Mouse (Mus musculus) CH12.LX (cell line): ENCODE measurements around the gene Tlx1. TPM values are rescaled to one million over a fixed set of nuclear protein-coding genes. Genes with fewer than 3 reads are reported as not detected.

Experiments
- DNase-seq: peaks from one replicate; pipeline ENCODE4 v3.0.0-alpha.2; 2013; ENCODE audit errors: extremely low read depth
- H3K27ac ChIP-seq: 2 replicates; pipeline ENCODE4 v1.5.1; 2012; ENCODE audit warnings: low read depth, mild to moderate bottlenecking, control low read depth, moderate library complexity; ENCODE audit not compliant: insufficient read depth
- H3K27me3 ChIP-seq: replicated peaks from 2 replicates; pipeline ENCODE3; 2012; ENCODE audit warnings: inconsistent platforms
- H3K36me3 ChIP-seq, 2 experiments: replicated peaks in 1 of 2; 2 replicates each; pipeline versions ENCODE3 to v1.6.1; 2012; ENCODE audit warnings: inconsistent platforms in 1 of 2, low read length in 1 of 2, mild to moderate bottlenecking in 1 of 2, mixed read lengths in 1 of 2, moderate library complexity in 1 of 2; ENCODE audit not compliant: control insufficient read depth in 1 of 2, insufficient read depth in 1 of 2
- H3K4me1 ChIP-seq, 2 experiments: 2 replicates each; pipeline ENCODE4 v1.6.1; 2012; ENCODE audit warnings: inconsistent platforms in 1 of 2, moderate library complexity in 1 of 2; ENCODE audit not compliant: insufficient read depth in 2 of 2, control insufficient read depth in 1 of 2
- H3K4me2 ChIP-seq: 2 replicates; pipeline ENCODE4 v1.6.1; 2012; ENCODE audit warnings: low read depth, mild to moderate bottlenecking, control low read depth; ENCODE audit not compliant: poor library complexity, insufficient read depth, severe bottlenecking
- H3K4me3 ChIP-seq, 3 experiments: fragments of 150-350 bp in 1 of 3; sonication (generic) in 1 of 3; replicated peaks in 1 of 3; 2 replicates each; pipeline versions ENCODE3 to v1.5.1; 2011 to 2012; ENCODE audit warnings: low read depth in 2 of 3, low read length in 2 of 3, mild to moderate bottlenecking in 2 of 3, moderate library complexity in 2 of 3, control low read depth in 1 of 3, improper control_type of control experiment in 1 of 3, inconsistent platforms in 1 of 3, mixed read lengths in 1 of 3; ENCODE audit not compliant: poor library complexity in 1 of 3
- H3K79me2 ChIP-seq: replicated peaks from 2 replicates; pipeline ENCODE4 v1.6.1; 2012; ENCODE audit warnings: mild to moderate bottlenecking, moderate library complexity; ENCODE audit not compliant: control insufficient read depth, poor library complexity, insufficient read depth, severe bottlenecking; ENCODE audit errors: extremely low read depth
- H3K9ac ChIP-seq: 2 replicates; pipeline ENCODE4 v1.6.1; 2012; ENCODE audit warnings: low read depth, mild to moderate bottlenecking, control low read depth, moderate library complexity; ENCODE audit not compliant: insufficient read depth
- H3K9me3 ChIP-seq: replicated peaks from 2 replicates; pipeline ENCODE3; 2012; ENCODE audit warnings: low read length, inconsistent platforms, mixed read lengths
- BHLHE40 ChIP-seq: IDR thresholded peaks from 2 replicates; pipeline ENCODE4 v1.6.1; 2011; ENCODE audit warnings: mild to moderate bottlenecking, low read depth, low read length, improper control_type of control experiment
- CHD1 ChIP-seq: IDR thresholded peaks from 2 replicates; pipeline ENCODE4 v1.6.1; 2012; ENCODE audit warnings: low read depth, low read length, improper control_type of control experiment, inconsistent platforms
- CTCF ChIP-seq, 2 experiments: IDR thresholded peaks in 1 of 2; conservative IDR thresholded peaks in 1 of 2; 2 replicates each; pipeline ENCODE4 v1.5.1; 2011 to 2012; ENCODE audit warnings: low read depth in 2 of 2, low read length in 2 of 2, improper control_type of control experiment in 1 of 2, inconsistent platforms in 1 of 2, mild to moderate bottlenecking in 1 of 2, moderate library complexity in 1 of 2
- EP300 ChIP-seq: IDR thresholded peaks from 2 replicates; pipeline ENCODE4 v1.6.1; 2011; ENCODE audit warnings: low read length, improper control_type of control experiment
- ETS1 ChIP-seq: conservative IDR thresholded peaks from 2 replicates; pipeline ENCODE4 v1.6.1; 2012; ENCODE audit warnings: low read depth, mild to moderate bottlenecking, inconsistent platforms, low read length, improper control_type of control experiment, moderate library complexity
- GABPA ChIP-seq: IDR thresholded peaks from 2 replicates; pipeline ENCODE4 v1.6.1; 2012; ENCODE audit warnings: low read depth, low read length, improper control_type of control experiment, inconsistent platforms; ENCODE audit not compliant: insufficient replicate concordance
- HCFC1 ChIP-seq: IDR thresholded peaks from 2 replicates; pipeline ENCODE4 v1.6.1; 2012; ENCODE audit warnings: low read depth, mild to moderate bottlenecking, inconsistent platforms, low read length, improper control_type of control experiment
- IRF4 ChIP-seq: IDR thresholded peaks from 2 replicates; pipeline ENCODE4 v1.6.1; 2014; ENCODE audit warnings: low read depth, mild to moderate bottlenecking, inconsistent platforms, low read length, improper control_type of control experiment
- JUND ChIP-seq: conservative IDR thresholded peaks from 2 replicates; pipeline ENCODE4 v1.6.1; 2011; ENCODE audit warnings: low read depth, low read length, improper control_type of control experiment
- MAFK ChIP-seq: IDR thresholded peaks from 2 replicates; pipeline ENCODE4 v1.6.1; 2011; ENCODE audit warnings: low read length, improper control_type of control experiment; ENCODE audit not compliant: insufficient replicate concordance
- MAZ ChIP-seq: IDR thresholded peaks from 2 replicates; pipeline ENCODE4 v1.6.1; 2012; ENCODE audit warnings: low read depth, mild to moderate bottlenecking, inconsistent platforms, low read length, improper control_type of control experiment, moderate library complexity
- MYC ChIP-seq: IDR thresholded peaks from 2 replicates; pipeline ENCODE4 v1.6.1; 2011; ENCODE audit warnings: low read depth, mild to moderate bottlenecking, improper control_type of control experiment, low read length
- NELFE ChIP-seq: IDR thresholded peaks from 2 replicates; pipeline ENCODE4 v1.6.1; 2011; ENCODE audit warnings: low read depth, low read length, improper control_type of control experiment
- NRF1 ChIP-seq: IDR thresholded peaks from 2 replicates; pipeline ENCODE4 v1.6.1; 2014; ENCODE audit warnings: low read depth, mild to moderate bottlenecking, inconsistent platforms, low read length, improper control_type of control experiment, moderate library complexity
- PAX5 ChIP-seq: IDR thresholded peaks from 2 replicates; pipeline ENCODE4 v1.6.1; 2012; ENCODE audit warnings: low read length, inconsistent platforms, mixed read lengths
- POLR2A ChIP-seq: IDR thresholded peaks from 2 replicates; pipeline ENCODE4 v1.6.1; 2011; ENCODE audit warnings: low read depth, mild to moderate bottlenecking, improper control_type of control experiment, low read length
- POLR2AphosphoS2 ChIP-seq: IDR thresholded peaks from 2 replicates; pipeline ENCODE4 v1.6.1; 2011; ENCODE audit warnings: low read depth, low read length, improper control_type of control experiment
- RCOR1 ChIP-seq: conservative IDR thresholded peaks from 2 replicates; pipeline ENCODE4 v1.6.1; 2012; ENCODE audit warnings: low read depth, mild to moderate bottlenecking, inconsistent platforms, low read length, improper control_type of control experiment
- SIN3A ChIP-seq: IDR thresholded peaks from 2 replicates; pipeline ENCODE4 v1.6.1; 2012; ENCODE audit warnings: low read length, improper control_type of control experiment, inconsistent platforms
- SMC3 ChIP-seq: IDR thresholded peaks from 2 replicates; pipeline ENCODE4 v1.6.1; 2011; ENCODE audit warnings: low read depth, low read length, improper control_type of control experiment
- UBTF ChIP-seq: IDR thresholded peaks from 2 replicates; pipeline ENCODE4 v1.6.1; 2012; ENCODE audit warnings: low read depth, mild to moderate bottlenecking, inconsistent platforms, low read length, improper control_type of control experiment, moderate library complexity
- USF1 ChIP-seq: IDR thresholded peaks from 2 replicates; pipeline ENCODE4 v1.6.1; 2014; ENCODE audit warnings: low read depth, mild to moderate bottlenecking, inconsistent platforms, low read length, improper control_type of control experiment
- USF2 ChIP-seq: conservative IDR thresholded peaks from 2 replicates; pipeline ENCODE4 v1.6.1; 2011; ENCODE audit warnings: low read depth, low read length, improper control_type of control experiment
- ZKSCAN1 ChIP-seq: IDR thresholded peaks from 2 replicates; pipeline ENCODE4 v1.6.1; 2012; ENCODE audit warnings: low read depth, inconsistent platforms, low read length, improper control_type of control experiment, borderline replicate concordance
- ZMIZ1 ChIP-seq: IDR thresholded peaks from 2 replicates; pipeline ENCODE4 v1.6.1; 2012; ENCODE audit warnings: low read depth, mild to moderate bottlenecking, inconsistent platforms, low read length, improper control_type of control experiment
- ZNF384 ChIP-seq: IDR thresholded peaks from 2 replicates; pipeline ENCODE4 v1.6.1; 2012; ENCODE audit warnings: low read depth, low read length, improper control_type of control experiment, inconsistent platforms
- dilution Hi-C: fragments of 300-500 bp; cut with MboI; formaldehyde crosslinking; loops from 2 replicates; pipeline ENCODE4 v1.14.3; 2020; ENCODE audit warnings: low sequenced_read_pairs; ENCODE audit not compliant: extremely low pct_unique_long_range_greater_than_20kb, extremely low pct_ligation_motif_present
- in situ Hi-C: fragments of 300-500 bp; cut with MboI; formaldehyde crosslinking; loops from 3 replicates; pipeline ENCODE4 v1.14.3; 2019; ENCODE audit warnings: low sequenced_read_pairs, low pct_ligation_motif_present, low pct_unique_long_range_greater_than_20kb, mixed read lengths
- polyA plus RNA-seq: library from polyadenylated mRNA; unstranded; fragments of >175 nt; gene quantifications from 2 replicates; pipeline ENCODE4 v1.2.1, GENCODE M21; 2012; ENCODE audit warnings: low read depth; ENCODE audit not compliant: insufficient read length
- total RNA-seq, 2 experiments: library from RNA; depleted of rRNA; stranded (reverse); fragments of 300-350 nt in 1 of 2; fragments of >200 nt in 1 of 2; gene quantifications; 2 replicates each; pipeline ENCODE4 v1.2.3; 2012 to 2014

Tlx1 gene
- total and polyA plus RNA-seq, 3 experiments = not detected

DNA sequence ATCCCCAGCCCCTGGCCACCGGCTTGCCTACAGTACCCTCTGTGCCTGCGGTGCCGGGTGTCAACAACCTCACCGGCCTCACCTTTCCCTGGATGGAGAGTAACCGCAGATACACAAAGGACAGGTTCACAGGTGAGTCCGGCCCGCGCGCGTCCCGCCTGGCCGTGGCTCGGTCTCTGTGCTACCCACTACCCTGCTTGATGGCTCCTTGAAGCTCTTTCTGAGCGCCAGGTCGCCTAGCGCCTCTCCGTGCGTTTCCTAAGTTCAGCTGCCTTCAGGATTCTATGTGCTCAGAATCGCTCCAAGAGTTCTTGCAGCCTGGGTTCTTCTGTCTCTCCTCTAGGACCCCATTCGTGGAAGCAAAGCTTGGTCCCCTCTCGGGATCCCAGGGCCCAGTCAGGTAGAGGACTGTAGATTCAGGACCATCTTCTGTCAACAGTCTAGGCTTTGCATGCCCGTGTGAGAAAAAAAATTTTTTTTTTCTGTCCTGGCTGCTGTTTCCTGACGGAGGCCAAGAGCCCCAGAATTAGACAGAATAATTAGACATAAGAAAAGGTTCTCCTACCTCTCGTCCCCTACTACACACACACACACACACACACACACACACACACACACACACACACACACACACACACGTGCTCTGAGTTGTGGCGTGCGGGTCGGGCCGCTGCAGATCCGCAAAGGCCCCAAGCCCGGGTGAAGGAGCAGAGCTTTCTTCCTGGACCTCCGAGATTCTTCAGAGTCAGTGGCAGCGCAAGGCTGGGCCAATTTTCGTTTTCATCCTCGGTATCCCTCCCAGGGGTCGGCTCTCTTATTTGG is 1.1 kb downstream of the Tlx1 start:
- Histone ChIP-seq H3K4me3 (no peak overlapping the region), H3K36me3 (no peaks in the 10 kb centered on the region), H3K79me2 (no peaks in the 10 kb centered on the region), H3K9ac (no peak overlapping the region), H3K4me2 (no peak overlapping the region)
- dilution Hi-C loops (no loop called here), in situ Hi-C loops (loop anchor here (10.0 kb wide), 1 partner anchor 97 kb away; no protein-coding TSS in a partner anchor)
- DNase-seq = no peak
- TF ChIP-seq ETS1 (no peak), ZMIZ1 (no peak), EP300 (no peak), NELFE (no peak), HCFC1 (no peak), MAZ (no peak), JUND (no peak), IRF4 (no peak), SMC3 (no peak), POLR2AphosphoS2 (no peak), MYC (no peak), SIN3A (no peak), CTCF (conservative IDR thresholded peaks at IDR 0.05 in 1 of 2, IDR thresholded peaks at IDR 0.05 in 1 of 2; ENCODE audit: low read depth in 2 of 2, low read length in 2 of 2) (no peak), BHLHE40 (no peak), CHD1 (no peak), ZKSCAN1 (no peak)
- TF ChIP-seq, all 38 proteins: peak for 0
- Histone ChIP-seq H3K4me1 (peaks cover 0 to 3% of the 10 kb centered on the region in 2 experiments; a peak in 1 of 4 replicates), H3K9me3 (no peaks in the 10 kb centered on the region), H3K27ac (no peak overlapping the region), H3K27me3 (peaks cover 72% of the 10 kb centered on the region)

DNA sequence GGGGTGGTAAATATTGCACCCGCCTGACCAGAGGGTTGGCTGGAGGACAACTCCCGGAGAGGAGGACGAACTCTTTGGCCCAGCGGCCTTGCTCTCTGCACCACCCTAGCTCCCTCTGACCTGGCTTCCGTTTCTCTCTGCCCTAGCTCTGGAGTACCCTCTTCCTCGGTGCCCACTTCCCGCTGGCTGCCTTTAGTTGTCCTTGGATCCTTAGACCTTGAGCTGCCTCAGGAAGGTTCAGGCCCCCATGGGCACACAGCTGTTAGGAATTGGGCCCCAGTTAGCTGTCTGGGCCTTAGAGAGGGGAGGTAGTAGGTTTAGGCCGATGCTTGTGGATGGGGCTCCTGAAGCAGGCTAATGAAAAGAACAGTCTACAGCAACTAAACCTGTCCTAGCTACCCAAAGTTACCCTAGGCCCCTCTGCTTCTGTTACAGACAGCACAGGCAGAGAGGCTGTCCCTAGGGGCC is 1.7 kb downstream of the Tlx1 start:
- dilution Hi-C loops = no loop called here
- Histone ChIP-seq H3K4me2 (no peak overlapping the region), H3K4me3 (no peak overlapping the region), H3K27me3 (peaks cover 69% of the 10 kb centered on the region), H3K36me3 (no peaks in the 10 kb centered on the region), H3K27ac (no peak overlapping the region), H3K9me3 (no peaks in the 10 kb centered on the region), H3K4me1 (peaks cover 0 to 3% of the 10 kb centered on the region in 2 experiments; a peak in 1 of 4 replicates), H3K9ac (no peak overlapping the region), H3K79me2 (no peaks in the 10 kb centered on the region)
- DNase-seq = no peak
- in situ Hi-C loops = loop anchor here (10.0 kb wide), 1 partner anchor 97 kb away; no protein-coding TSS in a partner anchor
- TF ChIP-seq NELFE (no peak), ETS1 (no peak), USF2 (no peak), MYC (no peak), GABPA (no peak), MAFK (no peak), RCOR1 (no peak), ZNF384 (no peak), CTCF (conservative IDR thresholded peaks at IDR 0.05 in 1 of 2, IDR thresholded peaks at IDR 0.05 in 1 of 2; ENCODE audit: low read depth in 2 of 2, low read length in 2 of 2) (no peak), IRF4 (no peak), USF1 (no peak), PAX5 (no peak), POLR2AphosphoS2 (no peak), HCFC1 (no peak), POLR2A (no peak), BHLHE40 (no peak), NRF1 (no peak), UBTF (no peak)
